Mouse (Mus musculus) bone marrow, adult 2 months (tissue): ENCODE measurements around the gene Srrm1. TPM values are rescaled to one million over a fixed set of nuclear protein-coding genes. Genes with fewer than 3 reads are reported as not detected.
A peak's percentile ranks its signal among the peaks of the same experiment; 100 is the strongest.

Experiments
- H3K27ac ChIP-seq: fragments of 200-500 bp; 2 replicates; pipeline ENCODE4 v1.5.1; 2012; ENCODE audit warnings: low read depth, mild to moderate bottlenecking, control low read depth, inconsistent platforms, low read length; ENCODE audit not compliant: control insufficient read depth, poor library complexity, insufficient read depth
- H3K4me1 ChIP-seq: fragments of 200-500 bp; 2 replicates; pipeline ENCODE4 v1.6.1; 2011; ENCODE audit warnings: low read length; ENCODE audit not compliant: control insufficient read depth, insufficient read depth
- H3K4me3 ChIP-seq: fragments of 200-500 bp; replicated peaks from 2 replicates; pipeline ENCODE3; 2011; ENCODE audit warnings: mild to moderate bottlenecking, low read depth, low read length, control low read depth; ENCODE audit not compliant: control insufficient read depth
- CTCF ChIP-seq: fragments of 200-500 bp; IDR thresholded peaks from 2 replicates; pipeline ENCODE4 v1.5.1; 2011; ENCODE audit warnings: low read length, control low read depth; ENCODE audit not compliant: control insufficient read depth, insufficient read depth
- POLR2A ChIP-seq: fragments of 200-500 bp; IDR thresholded peaks from 2 replicates; pipeline ENCODE4 v1.6.1; 2011; ENCODE audit warnings: low read depth, mild to moderate bottlenecking, control low read depth, low read length, borderline replicate concordance; ENCODE audit not compliant: control insufficient read depth
- WGBS: fragments of 180-500 bp; shearing (Covaris S2); methylation state at CpG from one replicate; pipeline ENCODE4 v1.1.7; 2018; 5-methylcytosine and 5-hydroxymethylcytosine counted together
- polyA plus RNA-seq: library from polyadenylated mRNA; stranded (reverse); fragments of >200 nt; gene quantifications from 2 replicates; pipeline ENCODE4 v1.2.4, GENCODE M21; 2011; ENCODE audit warnings: low replicate concordance; ENCODE audit not compliant: missing spikeins, insufficient read depth, insufficient read length

Srrm1 gene
- polyA plus RNA-seq = 99.5 and 141 TPM in 2 replicates

DNA sequence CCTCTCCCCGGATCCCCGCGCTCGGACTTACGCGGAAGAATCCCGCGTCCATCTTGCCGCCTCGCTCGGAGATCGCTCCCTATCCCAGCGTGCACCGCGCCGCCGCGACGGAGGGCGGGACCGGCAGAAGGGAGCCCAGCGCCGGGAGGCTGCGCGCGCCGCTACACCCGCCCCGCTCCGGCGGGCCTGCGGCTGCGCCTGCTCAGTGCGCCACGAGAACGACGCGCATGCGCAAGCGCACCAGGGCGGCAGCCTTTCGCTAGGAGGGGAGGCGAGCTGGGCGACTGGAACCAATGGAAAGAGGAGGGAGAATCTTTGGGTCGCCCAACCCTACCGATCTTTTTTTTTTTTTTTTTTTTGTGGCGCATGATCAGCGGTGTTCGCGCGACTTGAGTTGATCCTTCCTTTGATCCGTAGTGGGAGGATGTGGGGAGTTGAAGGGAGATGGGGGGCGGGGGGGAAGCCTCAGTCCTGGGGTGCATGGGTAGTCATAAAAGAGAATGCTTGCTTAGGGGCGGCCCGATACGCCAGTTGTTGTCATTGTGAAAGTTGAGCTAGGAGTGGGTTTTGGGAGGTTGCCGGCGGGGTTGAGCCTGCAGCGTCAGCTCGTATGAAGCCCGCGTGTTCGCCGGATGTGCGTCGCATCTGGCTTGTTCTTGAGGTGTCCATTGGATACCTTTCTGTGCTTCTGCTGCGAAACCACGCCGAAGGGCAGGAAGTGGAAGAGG is at the start of gene Srrm1:
TSS of gene Srrm1 (minus strand) at position 256 of the 728 bp plus-strand sequence.
- WGBS = under 1% methylated on average over 69 of the region's 69 CpGs

DNA sequence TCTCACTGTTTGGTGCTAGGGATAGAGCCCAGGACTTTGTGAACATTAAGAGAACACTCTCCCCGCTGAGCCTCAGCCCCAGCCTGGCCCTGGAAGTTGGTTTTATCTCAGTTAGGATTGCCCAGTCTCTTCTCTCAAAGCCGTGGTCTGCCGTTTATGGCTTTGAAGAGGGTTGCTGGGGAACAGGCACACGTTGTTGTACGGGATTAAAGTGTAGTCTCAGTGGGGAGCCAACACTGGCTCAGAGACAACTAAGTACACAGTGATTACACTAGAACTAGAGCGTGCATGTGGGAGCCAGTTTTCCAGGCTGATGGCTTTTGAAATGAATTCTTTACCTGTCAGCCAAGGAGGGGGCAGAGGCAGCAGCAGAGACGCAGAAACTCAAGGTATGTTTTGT is 48.8 kb upstream of the Srrm1 start:
- WGBS = 73% methylated on average over 7 of the region's 7 CpGs
- TF ChIP-seq CTCF = no peak
- no peak for TF ChIP-seq POLR2A
- Histone ChIP-seq H3K4me1 (peaks cover 2% of the 10 kb centered on the region; the same call in 1 of the 2 replicates), H3K27ac (no peak overlapping the region), H3K4me3 (no peak overlapping the region)

More for the DNA sequence above, at the start of gene Srrm1:
- peak within 1 kb of the TSS; percentile 86 for H3K4me3 ChIP-seq
- TF ChIP-seq POLR2A (peak; percentile 97; the same call in 1 of the 2 replicates), CTCF (no peak)
- peaks cover 2% of the 10 kb centered on the region; the same call in 1 of the 2 replicates for H3K4me1 ChIP-seq
- peak within 1 kb of the TSS; percentile 93 for H3K27ac ChIP-seq

DNA sequence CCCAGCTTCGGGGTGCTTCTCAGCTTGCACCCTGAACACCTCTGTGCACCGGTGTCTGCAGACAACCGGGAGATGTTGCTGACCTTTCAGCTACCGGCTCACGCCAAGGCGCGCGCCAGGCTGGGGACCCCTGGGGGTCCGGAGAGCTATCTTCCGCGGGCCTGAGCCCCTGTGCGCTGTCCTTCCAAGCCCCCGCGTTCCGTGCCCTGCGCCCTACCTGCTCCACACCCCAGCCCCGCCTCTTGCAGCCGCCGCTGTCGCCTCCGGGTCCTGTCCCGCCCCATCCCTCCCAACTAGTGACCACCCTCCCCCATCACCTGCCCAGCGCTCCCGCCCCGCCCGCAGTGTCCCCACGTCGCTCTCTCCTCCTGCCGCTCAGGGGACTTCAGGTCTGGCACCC is 44.9 kb upstream of the Srrm1 start, which contains the start of gene Ncmap:
TSS of gene Ncmap (minus strand) at position 237 of the 400 bp plus-strand sequence.
- Histone ChIP-seq H3K27ac (no peak within 1 kb of the TSS), H3K4me1 (no peaks in the 10 kb centered on the region; the same call in 1 of the 2 replicates), H3K4me3 (no peak within 1 kb of the TSS)
- TF ChIP-seq CTCF (no peak), POLR2A (no peak)
- 2% methylated on average over 29 of the region's 29 CpGs for WGBS

DNA sequence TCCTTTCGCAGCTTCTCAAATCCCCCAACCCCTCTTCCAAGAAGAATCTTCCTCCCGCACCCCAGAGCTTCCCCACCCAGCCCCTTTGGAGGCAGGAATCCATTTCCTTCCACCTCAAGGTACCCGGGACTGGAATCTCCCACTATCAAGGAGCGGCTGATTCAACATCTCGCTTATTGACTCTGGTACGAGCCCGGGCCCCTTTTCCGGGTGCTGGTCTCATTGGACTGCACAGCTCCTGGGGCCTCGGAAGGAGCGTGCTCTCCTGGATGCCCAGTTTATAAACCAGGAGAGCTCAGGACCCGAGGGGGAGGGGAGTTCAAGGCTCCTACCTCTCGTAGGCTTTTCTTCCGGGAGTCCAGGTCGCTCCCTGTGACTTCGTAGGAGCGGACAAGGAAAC is 44.4 kb upstream of the Srrm1 start:
- Histone ChIP-seq H3K4me1 (no peaks in the 10 kb centered on the region; the same call in 1 of the 2 replicates), H3K27ac (no peak overlapping the region), H3K4me3 (no peak overlapping the region)
- TF ChIP-seq POLR2A (no peak), CTCF (no peak)
- WGBS = 21% methylated on average over 16 of the region's 16 CpGs

DNA sequence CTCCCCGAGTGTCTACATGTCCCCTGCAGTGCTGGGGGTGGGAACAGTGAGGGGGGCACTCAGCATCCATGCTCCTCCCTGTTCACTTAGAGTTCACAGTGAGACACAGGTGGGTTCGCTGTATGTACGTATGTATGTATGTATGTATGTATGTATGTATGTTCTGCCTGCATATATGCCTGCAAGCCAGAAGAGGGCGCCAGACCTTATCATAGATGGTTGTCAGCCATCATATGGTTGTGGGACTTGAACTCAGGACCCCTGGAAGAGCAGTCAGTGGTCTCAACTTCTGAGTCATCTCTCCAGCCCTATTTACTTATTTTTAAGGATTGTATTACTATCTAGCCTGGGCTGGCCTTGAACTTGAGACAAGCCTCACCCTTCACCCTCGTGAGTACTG is 43.2 kb upstream of the Srrm1 start:
- Histone ChIP-seq H3K4me3 (no peak overlapping the region), H3K27ac (no peak overlapping the region), H3K4me1 (no peaks in the 10 kb centered on the region)
- 86% methylated on average over 5 of the region's 5 CpGs for WGBS
- TF ChIP-seq CTCF (no peak), POLR2A (no peak)

DNA sequence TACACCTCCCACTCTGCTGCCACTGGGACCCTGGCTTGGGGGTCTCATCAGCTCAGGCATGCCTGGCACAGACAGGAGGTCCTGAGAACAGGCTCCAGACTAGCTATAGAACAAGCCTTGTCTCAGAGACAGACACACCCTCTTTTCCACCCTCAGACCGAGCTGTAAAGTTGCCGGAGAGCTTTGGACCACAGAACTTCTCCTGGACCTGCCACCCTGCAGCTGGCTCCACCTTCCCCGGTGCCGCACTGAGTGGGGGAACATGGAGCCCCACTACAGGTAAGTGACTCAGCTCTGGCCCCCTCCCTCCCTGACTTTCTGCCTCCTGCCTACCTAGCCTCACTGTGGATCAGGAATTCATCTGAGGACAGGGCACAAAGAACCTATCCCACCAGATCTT is 42.3 kb upstream of the Srrm1 start:
- 88% methylated on average over 4 of the region's 4 CpGs for WGBS
- TF ChIP-seq POLR2A (no peak), CTCF (no peak)
- no peak overlapping the region for H3K4me3 ChIP-seq
- H3K27ac ChIP-seq = no peak overlapping the region
- no peaks in the 10 kb centered on the region for H3K4me1 ChIP-seq

DNA sequence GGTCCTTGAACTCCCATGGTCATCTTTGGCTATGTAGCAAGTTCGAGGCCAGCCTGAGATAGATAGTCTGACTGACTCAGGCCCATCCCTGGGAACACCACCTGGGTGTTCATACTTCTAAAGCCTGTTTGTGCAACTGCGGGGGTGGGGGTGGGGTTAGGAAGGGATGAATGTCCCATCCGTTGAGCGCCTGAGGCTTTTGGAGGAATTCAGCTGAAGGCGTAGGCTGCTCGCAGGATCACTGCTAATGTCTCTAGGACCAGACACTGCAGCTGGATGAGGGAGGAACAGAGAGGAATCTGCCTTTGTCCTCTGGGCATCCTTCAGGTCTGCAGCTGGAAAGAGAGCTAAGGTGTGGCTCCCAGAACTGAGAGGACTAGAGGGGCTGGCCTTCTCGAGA is 41.5 kb upstream of the Srrm1 start:
- Histone ChIP-seq H3K4me3 (no peak overlapping the region), H3K27ac (no peak overlapping the region), H3K4me1 (no peaks in the 10 kb centered on the region)
- TF ChIP-seq POLR2A (no peak), CTCF (no peak)
- 78% methylated on average over 7 of the region's 7 CpGs for WGBS

DNA sequence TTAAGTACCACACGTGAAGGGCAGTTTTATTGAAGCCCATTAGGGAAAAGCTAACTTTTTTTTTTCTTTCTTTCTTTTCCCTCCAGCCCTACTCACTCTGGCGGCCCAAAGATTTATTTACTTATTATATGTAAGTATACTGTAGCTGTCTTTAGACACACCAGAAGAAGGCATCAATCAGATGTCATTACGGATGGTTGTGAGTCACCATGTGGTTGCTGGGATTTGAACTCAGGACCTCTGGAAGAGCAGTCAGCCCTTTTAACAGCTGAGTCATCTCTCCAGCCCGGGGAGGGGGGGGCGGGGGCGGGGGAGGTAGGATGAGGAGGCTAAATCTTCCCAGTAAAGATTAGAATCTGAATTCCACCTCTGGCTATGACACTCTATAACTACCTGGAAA is 40.3 kb upstream of the Srrm1 start:
- TF ChIP-seq POLR2A (no peak), CTCF (no peak)
- H3K4me3 ChIP-seq = no peak overlapping the region
- 67% methylated on average over 6 of the region's 6 CpGs for WGBS
- H3K27ac ChIP-seq = no peak overlapping the region
- no peaks in the 10 kb centered on the region for H3K4me1 ChIP-seq
